Mouse (Mus musculus) brain, embryonic 18.5 days (tissue): ENCODE measurements around the gene Gpd2.

Experiments
- DNase-seq: peaks from one replicate; pipeline ENCODE4 v3.0.0-alpha.2; 2012; ENCODE audit warnings: low read depth, low spot score

Gpd2 gene

DNA sequence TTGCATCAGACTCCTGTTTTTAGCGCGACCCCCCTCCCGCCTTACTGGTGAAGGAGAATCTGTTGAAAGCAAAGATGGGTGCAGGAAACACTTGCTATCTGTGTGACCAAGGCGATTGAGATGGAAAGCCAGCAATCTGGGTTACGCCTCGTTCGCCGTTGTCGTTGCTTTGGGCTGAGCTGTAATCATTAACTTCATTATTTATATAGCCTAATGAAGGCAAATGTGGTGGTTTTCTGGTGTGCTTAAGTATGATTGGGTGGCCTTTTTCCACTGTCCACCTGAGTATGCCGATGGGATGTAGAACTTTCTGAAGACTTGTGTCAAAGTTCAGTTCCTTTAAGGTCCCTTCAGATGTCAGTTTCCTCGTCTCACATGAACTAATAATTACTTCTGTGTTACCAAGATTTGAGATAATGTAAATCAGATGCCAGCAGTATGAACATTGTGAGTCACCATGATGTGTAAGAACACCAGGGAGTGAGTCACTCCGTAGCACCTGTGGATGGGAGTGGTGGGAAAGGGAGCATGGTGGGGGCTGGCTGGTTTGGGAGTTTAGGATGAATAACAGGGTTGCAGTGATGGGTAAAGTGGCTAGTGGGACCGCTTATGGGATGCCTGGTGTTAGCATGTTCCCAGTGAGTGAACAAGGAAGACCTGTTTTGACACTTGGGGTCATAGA lies 14.3 kb downstream of the Gpd2 start:
- DNase-seq = no peak

DNA sequence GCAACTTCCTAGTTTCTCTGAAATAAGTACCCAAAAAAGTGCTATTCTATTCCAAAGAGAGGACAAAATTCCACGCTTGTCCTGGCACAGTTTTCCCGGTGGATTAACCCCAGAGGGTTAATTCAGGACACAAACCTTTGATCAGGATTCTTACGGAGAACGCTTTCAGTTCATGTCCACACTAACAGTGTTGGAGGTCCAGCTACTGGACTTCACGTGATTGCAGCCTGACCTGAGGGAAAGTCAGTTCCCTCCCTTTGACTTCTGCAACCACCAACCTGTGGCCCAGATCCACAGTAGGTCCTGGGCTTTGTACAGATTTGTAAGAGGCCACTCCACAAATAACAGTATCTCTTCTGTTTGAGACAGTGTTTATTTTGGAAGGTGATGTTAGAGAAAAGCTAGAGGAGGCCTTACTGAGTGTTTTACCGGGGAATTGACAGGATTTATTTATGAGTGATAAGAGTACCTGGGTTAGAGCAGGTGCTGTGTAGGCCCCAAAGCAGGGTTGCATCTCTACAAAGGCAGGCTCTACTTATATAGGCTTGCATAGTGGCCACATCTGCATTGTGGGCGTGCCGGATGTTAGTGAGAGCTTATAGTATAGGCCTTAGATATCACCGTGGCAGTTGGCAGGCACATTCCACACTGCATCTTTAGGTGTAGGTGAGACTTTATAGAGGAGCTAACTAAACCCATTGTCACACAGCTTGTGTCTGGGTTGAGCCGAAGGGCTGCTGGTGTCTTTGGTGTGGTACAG lies 15.3 kb downstream of the Gpd2 start:
- DNase-seq = no peak

GRCm38 (mm10) chr2:57254267-57254666 lies 16.8 kb downstream of the Gpd2 start:
- DNase-seq = no peak

GRCm38 (mm10) chr2:57255153-57255670 lies 17.8 kb downstream of the Gpd2 start:
- no peak for DNase-seq

DNA sequence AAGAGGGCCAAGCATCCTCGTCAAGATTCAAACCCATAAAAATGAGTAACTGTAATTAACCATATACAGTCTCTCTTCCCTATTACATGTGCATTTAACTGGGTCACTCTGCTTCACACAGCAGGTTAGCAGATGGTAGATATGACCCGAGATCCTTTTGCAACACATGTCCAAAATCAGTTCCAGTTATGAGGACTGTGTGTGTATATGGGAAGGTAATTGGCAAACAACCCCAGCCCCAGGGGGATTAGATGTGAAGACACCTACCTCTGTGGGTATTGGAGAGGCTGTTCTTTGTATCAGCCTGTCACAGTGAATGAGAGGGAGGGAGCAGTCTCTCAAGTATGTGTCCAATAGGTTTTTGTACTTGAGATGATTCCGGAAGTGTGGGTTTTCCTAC lies 18.4 kb downstream of the Gpd2 start:
- no peak for DNase-seq

- no peak for DNase-seq
These were observed 19.0 kb downstream of the Gpd2 start for GRCm38 (mm10) chr2:57256459-57256858.

DNA sequence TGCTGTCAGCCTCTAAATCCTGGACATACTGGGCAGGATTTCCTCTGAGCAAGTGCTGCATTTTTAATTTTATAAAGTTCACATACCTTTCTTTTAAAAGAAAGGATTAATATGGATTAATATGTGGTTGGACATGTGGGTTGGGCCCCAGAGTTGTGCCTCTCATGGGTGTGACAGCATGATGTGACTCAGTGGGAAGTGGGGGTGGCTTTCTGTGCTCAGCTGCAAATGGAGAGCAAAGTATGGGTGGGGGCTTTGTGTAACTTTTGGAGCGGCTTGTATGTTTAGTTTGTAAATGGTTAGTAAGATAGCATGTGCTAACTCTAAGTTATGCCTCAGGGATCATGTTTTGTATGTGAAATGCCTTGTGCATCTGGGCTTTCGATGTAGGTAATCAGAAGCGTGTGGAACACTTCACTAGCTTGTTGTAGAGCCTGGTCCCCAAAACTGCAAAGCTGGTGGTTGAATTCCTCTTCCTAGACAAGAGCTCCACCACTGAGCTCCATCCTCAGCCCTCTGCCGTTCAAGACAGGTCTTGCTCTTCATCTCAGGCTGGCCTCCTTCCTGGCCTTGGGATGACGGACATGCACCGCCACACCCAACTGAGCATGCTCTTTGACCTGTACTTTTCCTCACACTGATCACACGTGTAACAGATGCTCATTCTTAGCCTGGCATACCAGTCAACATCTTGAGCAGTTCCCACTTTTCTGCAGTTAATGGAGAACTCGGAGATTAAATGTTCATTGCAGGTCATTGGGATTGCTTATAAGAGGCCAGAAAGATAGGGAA lies 24.0 kb downstream of the Gpd2 start:
- no peak for DNase-seq

GRCm38 (mm10) chr2:57263431-57263830 lies 26.0 kb downstream of the Gpd2 start:
- DNase-seq = no peak

DNA sequence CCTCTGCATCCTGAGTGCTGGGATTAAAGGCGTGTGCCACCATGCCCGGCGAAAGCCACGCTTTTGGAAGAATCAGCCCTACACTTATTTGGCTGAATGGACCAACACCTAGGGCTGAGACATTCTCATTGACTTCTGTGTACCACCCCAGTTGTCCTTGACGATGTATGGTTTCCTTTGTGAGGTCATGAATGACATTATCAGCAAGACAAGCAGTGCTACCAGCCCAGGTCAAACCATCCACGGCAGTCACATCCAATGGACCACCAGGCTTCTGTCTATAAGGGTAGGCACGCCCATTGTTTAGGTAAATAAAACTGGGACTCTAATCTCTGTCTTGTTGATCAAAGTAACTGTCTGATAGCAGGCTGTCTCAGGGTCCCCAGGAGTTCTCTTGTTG lies 27.5 kb downstream of the Gpd2 start:
- DNase-seq = no peak

DNA sequence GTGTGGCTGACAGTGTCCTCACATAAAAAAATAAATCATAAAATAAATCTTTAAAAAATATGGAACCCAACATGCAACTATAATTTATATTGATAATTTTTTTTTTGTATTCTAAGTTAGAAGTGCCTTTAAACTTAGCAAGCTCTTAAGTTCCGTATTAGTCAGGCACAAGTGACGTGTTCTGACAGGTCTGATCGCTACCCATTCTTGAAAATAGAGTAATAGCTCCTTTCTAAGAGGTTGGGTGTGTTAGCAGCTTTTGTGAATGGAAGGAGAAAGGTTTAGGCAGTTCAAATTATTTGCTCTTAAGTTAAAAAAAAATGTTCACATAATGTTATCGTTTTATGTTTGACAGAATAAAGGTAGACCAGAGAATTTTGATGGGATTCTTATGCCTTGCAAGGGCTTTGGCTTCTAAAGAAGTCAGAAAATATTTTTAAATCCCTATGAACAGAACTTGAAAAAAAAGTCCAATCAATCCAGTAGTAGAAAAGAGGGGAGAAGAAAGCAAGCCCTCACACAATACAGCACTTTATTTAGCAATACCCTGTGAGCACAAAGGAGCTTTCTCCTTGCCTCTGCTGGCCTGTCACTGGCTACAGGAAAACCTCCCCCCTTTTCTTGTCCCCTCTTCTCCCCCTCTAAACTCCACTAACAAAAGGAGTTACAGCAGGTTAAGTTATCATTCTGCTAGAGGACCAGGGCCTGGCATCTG lies 29.4 kb downstream of the Gpd2 start:
- no peak for DNase-seq

DNA sequence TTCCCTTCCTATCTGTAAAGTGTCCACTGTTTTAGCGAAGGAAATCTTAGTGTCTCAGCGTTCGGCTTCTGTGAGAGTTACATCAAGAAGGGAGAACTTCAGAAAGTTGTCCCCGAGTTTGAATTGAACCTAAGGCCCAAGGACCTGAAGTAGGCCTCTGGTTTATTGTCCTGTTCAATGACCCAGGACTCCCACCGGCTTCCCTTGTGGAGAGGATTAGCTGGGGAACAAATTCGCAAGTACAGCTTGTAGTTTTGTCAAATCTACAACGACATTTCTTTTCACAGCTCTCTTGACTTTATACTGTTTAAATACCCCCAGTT lies 29.9 kb downstream of the Gpd2 start:
- DNase-seq = no peak

- no peak for DNase-seq
These were observed 30.5 kb downstream of the Gpd2 start for GRCm38 (mm10) chr2:57267896-57268295.

DNA sequence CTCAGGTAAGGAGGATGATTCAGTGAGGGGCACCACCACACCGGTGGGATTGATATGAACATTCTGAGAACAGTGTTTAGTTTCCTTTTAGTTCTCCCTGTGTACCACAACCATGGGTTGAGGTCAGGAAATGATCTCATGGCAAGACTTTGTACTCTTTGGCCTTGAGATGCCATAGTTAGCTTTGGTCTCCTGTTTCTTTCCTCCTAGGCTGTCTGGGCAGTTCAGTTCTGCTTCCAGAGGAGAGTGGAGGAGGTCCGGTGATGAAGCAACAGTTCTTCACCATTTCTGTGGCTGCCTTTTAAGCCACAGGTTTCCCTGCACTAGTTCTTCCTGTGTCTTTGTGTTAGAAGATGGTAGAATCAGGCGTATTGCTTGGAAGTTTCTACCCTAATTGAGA lies 31.4 kb downstream of the Gpd2 start:
- DNase-seq = no peak

DNA sequence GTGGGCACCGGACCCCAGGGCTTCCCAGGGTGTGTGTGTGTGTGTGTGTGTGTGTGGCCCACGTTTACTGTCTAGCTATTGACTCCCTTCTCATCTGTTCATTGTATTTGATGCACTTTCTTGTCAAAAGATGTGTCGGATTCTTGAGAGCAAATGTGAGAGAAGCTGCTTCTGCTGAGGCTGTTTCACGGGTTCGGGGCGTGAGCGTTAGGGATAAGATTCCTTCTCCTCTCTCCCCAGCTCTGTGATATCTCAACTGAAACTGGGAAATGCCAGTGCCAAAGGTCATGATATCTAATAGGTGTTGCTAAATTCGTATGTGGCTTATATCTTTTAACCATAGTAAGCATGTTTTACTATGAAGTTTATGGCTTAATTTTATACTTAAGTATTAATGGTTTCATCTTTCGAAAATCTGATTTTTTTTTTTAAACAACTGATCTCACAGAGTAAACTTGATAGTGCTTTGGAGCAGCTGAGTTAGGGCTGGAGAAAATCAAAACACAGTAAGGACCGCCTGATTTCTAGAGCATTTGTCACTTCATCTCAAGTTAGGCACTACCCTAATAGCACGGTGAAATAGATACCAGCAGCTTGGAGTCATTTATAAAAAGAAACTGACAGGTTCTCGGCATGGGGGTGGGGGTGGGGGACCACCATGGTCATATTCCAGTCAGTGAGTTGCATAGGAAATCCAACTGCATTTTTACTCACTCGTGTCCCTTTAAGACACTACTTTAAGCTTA lies 32.4 kb downstream of the Gpd2 start:
- no peak for DNase-seq

- no peak for DNase-seq
These were observed 42.8 kb downstream of the Gpd2 start for GRCm38 (mm10) chr2:57280190-57280723.

- DNase-seq = no peak
These were observed 46.4 kb downstream of the Gpd2 start for GRCm38 (mm10) chr2:57283791-57284190.

DNA sequence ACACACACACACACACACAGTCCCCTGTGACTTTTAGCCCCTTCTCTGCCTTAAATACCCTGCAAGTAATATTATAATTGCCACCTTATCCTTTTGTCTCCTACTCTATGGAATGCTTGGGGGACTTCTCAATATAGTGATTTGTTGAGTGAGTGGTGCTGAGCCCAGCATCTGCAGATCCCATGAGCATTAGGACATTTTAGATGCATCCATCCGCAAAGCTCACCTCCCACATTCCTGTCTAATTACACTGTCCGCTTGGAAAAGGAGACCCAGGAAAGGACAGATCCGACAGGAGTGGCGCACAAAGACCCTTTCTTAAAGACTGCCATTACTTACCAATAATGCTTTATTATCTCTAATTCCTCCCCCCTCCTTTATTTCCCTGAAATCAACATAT lies 47.8 kb downstream of the Gpd2 start:
- DNase-seq = no peak

DNA sequence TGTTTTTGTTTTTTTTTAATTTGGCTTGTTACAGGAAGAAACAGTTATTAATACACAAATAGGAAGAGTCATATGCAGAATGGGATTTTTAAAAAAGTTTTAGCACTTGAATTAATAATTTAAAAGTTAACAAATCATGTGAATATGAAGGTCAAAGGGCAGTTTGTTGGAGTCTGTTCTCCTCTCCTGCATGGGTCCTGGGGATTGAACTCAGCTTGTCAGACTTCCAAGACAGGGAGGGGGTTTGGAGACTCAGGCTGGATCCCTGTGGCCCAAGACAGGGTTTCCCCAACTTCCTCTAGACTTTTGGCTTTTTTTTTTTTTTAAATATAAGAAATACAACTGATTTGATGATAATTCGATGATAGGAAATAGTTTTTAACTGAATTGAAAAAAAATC lies 50.6 kb downstream of the Gpd2 start:
- DNase-seq = no peak

GRCm38 (mm10) chr2:57293571-57293970 lies 56.1 kb downstream of the Gpd2 start:
- no peak for DNase-seq

DNA sequence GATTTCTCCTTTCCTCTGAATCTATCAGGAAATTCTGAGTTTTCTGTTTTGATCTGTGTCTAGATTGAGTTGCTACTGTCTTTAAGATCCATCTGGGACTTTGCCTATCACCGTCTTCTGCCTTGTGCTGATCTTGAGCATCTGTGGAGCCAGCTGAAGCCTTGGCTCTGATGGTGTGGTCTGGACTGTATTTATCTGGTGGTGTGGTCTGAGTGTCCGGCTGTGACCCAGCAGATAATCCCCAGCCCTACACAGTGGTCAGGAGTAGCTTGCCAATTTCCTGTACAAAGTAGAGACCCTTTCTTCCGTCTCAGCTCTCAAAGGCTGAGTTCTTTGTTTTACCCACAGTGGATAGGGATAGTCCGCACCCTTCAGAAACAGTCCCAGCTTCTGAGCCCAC lies 58.6 kb downstream of the Gpd2 start:
- no peak for DNase-seq

- no peak for DNase-seq
These were observed 59.8 kb downstream of the Gpd2 start for GRCm38 (mm10) chr2:57297226-57297625.
